Mouse (Mus musculus): ENCODE measurements around the gene Exoc3l. TPM values are rescaled to one million over a fixed set of nuclear protein-coding genes. Genes with fewer than 3 reads are reported as not detected.

Exoc3l gene
- polyA plus RNA-seq, 1 experiment from 2014 or later: 11.5 TPM

DNA sequence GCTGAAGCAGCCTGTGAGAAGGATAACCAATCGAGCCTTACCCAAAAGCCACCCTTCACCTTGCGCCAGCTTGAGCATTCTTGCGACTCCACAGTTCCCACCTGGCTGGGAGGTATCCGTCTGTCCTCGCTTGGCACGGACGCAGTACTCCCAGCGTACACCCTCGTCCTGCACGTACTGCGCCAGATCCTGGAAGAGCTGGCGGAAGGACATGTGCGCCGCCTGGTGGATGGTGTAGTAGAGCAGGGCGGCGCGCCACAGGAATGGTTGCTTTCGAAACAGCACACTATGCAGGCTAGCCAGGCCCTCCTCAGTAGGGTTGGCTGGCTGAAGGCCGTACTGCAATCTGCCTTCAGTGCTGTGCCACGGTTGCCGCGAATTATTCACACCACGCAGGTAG is 12.8 kb downstream of the Exoc3l start:
- Histone ChIP-seq H3K9me3 (no peaks in the 10 kb centered on the region), H3K36me3 (replicated peaks) (peaks cover 40% of the 10 kb centered on the region), H3K27ac (no peak overlapping the region), H3K4me1 (peaks cover 19% of the 10 kb centered on the region), H3K27me3 (ENCODE audit: poor library complexity, severe bottlenecking) (peaks cover 79% of the 10 kb centered on the region), H3K4me3 (no peak overlapping the region; the same call in 1 of the 2 replicates)
- WGBS: 18% methylated on average over 23 of the region's 23 CpGs
- DNase-seq (ENCODE audit: extremely low spot score, low spot score): no peak

DNA sequence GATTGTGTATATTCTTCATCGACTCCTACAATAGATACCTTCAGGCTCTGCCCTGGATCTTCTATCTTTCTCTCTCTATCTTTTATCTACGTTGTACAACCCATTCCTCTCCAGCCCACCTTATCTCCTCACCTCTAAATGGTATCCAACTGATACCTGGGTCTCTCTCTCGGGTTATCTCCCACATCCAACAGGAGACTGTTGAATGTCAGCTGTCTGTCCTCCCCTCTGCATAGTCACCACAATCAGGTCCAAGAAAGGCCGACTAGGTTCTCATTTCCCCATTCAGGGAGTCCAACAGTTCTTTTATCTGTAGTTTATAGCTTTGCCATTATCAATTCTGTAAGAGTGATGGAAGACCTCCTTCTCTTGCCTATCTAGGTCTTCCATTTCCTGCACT is 13.7 kb downstream of the Exoc3l start:
- WGBS: 92% methylated on average over 4 of the region's 4 CpGs
- peaks cover 40% of the 10 kb centered on the region for H3K36me3 ChIP-seq (replicated peaks)

DNA sequence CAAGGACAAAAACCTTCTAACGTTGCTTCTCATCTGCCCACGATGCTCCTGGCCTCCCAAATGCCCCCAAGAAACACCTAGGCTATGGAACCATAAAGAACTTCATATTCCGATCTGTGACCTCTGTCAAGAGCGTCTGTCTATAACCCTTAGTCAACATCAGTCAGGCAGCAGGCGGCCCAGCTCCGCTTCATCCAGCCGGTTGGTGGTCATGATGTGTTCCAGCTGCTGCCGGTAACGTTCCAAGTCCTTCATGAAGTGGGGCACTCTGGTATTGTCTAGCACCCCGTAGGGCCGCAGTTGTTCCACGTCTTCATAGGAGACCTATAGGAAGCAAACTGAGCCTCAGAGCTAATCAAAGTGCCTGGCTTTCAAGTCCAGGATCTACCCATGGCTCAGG is 14.1 kb downstream of the Exoc3l start:
- Histone ChIP-seq H3K27me3 (ENCODE audit: poor library complexity, severe bottlenecking) (peaks cover 92% of the 10 kb centered on the region), H3K4me3 (no peak overlapping the region), H3K27ac (no peak overlapping the region), H3K4me1 (peaks cover 19% of the 10 kb centered on the region), H3K36me3 (replicated peaks) (peaks cover 40% of the 10 kb centered on the region), H3K9me3 (no peaks in the 10 kb centered on the region)
- DNase-seq (ENCODE audit: extremely low spot score, low spot score): no peak
- WGBS: 89% methylated on average over 12 of the region's 12 CpGs

More for the DNA sequence above, 13.7 kb downstream of the Exoc3l start:
- Histone ChIP-seq H3K4me1 (peaks cover 17% of the 10 kb centered on the region), H3K27ac (no peak overlapping the region), H3K9me3 (no peaks in the 10 kb centered on the region), H3K27me3 (ENCODE audit: poor library complexity, severe bottlenecking) (peaks cover 88% of the 10 kb centered on the region), H3K4me3 (no peak overlapping the region)
- no peak for DNase-seq (ENCODE audit: extremely low spot score, low spot score)

DNA sequence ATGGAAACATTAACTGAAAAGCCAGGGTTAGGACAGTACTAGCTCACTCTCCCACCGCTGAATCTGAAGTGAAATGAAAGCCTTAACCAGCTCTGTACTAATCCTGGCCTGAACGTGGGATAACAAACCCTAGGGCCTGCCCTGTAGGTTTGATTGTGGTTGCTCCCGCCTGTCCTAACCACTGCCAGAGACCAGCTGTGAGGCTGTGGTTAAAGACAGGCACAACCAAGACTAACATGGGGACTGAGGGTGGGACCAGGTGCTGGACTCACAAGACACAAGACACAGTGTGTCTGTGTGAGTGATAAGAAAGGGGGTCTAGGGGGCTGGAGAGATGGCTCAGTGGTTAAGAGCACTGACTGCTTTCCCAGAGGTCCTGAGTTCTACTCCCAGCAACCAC is 15.3 kb downstream of the Exoc3l start:
- DNase-seq (ENCODE audit: extremely low spot score, low spot score): no peak
- peaks cover 98% of the 10 kb centered on the region for H3K27me3 ChIP-seq (ENCODE audit: poor library complexity, severe bottlenecking)
- H3K4me1 ChIP-seq: peaks cover 32% of the 10 kb centered on the region
- H3K36me3 ChIP-seq (replicated peaks): peaks cover 38% of the 10 kb centered on the region
- no peak overlapping the region for H3K4me3 ChIP-seq
- H3K9me3 ChIP-seq: no peaks in the 10 kb centered on the region
- H3K27ac ChIP-seq: no peak overlapping the region
- WGBS: 67% methylated on average over 3 of the region's 3 CpGs

DNA sequence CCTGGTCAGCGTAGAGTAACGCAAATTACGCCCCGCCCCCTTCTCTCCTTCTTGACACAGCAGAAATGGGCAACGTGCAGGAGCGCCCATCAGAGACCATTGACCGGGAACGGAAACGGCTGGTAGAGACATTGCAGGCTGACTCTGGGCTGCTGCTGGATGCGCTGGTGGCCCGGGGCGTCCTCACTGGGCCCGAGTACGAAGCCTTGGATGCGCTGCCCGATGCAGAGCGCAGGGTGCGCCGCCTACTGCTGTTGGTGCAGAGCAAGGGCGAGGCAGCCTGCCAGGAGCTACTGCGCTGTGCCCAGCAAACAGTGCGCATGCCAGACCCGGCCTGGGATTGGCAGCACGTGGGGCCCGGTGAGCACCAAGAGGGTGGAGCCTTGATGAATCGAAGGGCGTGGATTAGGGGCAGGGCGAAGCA is 17.0 kb downstream of the Exoc3l start:
- peak overlapping the region; percentile 39 for H3K4me3 ChIP-seq
- 2% methylated on average over 28 of the region's 28 CpGs for WGBS
- no peak for DNase-seq (ENCODE audit: extremely low spot score, low spot score)
- H3K27me3 ChIP-seq (ENCODE audit: poor library complexity, severe bottlenecking): peaks cover 100% of the 10 kb centered on the region
- peaks cover 25% of the 10 kb centered on the region for H3K36me3 ChIP-seq (replicated peaks)
- H3K27ac ChIP-seq: no peak overlapping the region
- H3K4me1 ChIP-seq: peaks cover 36% of the 10 kb centered on the region
- no peaks in the 10 kb centered on the region for H3K9me3 ChIP-seq

DNA sequence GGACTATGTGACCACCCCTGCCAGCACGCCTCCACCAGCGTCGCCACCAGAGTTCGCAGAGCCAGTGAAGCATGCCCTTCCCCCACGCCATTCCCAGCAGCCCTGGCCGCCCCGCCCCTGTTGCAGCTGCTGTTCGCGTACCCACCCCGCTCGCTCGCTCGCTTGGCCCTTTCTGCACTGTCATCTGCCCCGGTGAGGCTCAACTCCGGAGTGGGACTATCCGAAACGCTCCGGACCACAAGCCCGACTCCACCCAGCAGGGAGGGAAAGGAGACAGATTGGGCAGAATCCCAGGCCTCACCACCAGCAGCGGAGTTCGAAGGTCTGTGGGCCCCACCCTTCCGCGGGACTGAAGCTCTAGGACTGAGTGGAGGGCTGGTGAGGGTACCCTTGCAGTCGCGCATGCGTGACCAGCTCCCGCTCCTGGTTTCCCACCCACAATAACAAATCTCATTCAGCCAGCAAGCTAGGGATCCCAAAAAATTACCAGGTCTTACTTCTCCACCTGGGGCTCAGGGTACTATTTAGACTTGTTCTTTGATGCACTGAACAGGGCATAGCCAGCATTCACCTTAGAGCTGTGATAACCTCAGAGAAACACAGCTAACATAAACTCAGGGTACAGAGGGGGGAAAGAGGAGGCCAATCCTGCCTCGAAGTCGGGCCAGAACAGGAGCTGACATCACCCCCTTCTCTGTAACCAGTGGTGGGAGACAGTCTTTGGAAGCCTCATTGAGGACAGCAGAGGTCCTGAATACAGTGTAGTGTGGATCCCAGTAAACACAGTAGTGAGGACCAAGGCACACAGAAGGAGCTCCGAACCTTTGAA is 19.4 kb downstream of the Exoc3l start:
- 4% methylated on average over 30 of the region's 30 CpGs for WGBS
- H3K4me3 ChIP-seq: peak overlapping the region; percentile 55
- peaks cover 100% of the 10 kb centered on the region for H3K27me3 ChIP-seq (ENCODE audit: poor library complexity, severe bottlenecking)
- peak overlapping the region; percentile 44; the same call in 1 of the 2 replicates for H3K27ac ChIP-seq
- H3K4me1 ChIP-seq: peaks cover 34% of the 10 kb centered on the region
- peak; percentile 54 for DNase-seq (ENCODE audit: extremely low spot score, low spot score)
- peaks cover 2% of the 10 kb centered on the region for H3K36me3 ChIP-seq (replicated peaks)
- no peaks in the 10 kb centered on the region for H3K9me3 ChIP-seq

DNA sequence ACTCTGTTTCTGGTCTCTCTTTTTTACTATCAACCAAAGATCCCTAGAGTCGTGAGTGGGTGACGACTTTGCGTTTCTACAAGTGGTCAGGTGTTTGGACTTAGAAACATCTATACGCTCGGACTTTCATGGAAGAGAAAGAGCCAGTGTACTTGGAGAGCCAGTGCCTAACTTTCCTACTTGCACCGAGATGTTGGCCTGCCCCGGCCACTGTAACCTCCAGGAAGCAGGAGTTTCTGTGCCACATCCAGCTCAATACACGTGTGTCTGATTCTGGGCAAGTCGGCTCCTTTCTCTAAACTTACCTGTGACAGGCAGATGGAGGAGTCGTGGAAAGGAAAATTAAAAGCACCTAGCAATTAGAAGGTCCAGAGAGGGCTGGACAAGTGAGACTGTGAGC is 20.1 kb downstream of the Exoc3l start, which contains the start of gene Nol3:
Gene Nol3 (plus strand): TSS at position 301 of the 400 bp plus-strand sequence.
- Histone ChIP-seq H3K36me3 (replicated peaks) (no peaks in the 10 kb centered on the region; the same call in 1 of the 2 replicates), H3K27ac (peak within 1 kb of the TSS; percentile 44; the same call in 1 of the 2 replicates), H3K4me3 (peak within 1 kb of the TSS; percentile 55), H3K27me3 (ENCODE audit: poor library complexity, severe bottlenecking) (peaks cover 100% of the 10 kb centered on the region), H3K4me1 (peaks cover 39% of the 10 kb centered on the region), H3K9me3 (no peaks in the 10 kb centered on the region)
- WGBS: 4% methylated on average over 10 of the region's 10 CpGs
- DNase-seq (ENCODE audit: extremely low spot score, low spot score): no peak

DNA sequence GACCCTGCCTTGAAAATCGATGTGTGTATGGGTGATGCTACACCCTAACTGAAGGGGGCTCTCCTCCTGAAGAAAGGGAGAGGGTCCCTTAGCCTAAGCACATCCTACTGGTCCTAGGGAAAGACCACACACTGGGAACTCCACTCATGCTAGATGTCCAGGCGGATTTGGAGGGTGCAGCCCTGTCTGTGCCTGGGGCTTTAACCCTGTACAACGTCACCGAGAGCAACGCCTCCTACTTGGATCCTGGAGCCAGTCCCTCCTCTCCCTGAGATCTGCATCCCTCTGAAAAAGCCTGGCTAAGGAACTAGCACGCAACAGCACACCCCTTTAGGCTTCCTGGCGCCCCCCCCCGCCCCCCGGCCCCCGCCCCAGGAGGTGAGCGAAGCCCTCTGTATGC is 20.5 kb downstream of the Exoc3l start:
- 6% methylated on average over 11 of the region's 11 CpGs for WGBS
- Histone ChIP-seq H3K4me3 (no peak overlapping the region), H3K27ac (no peak overlapping the region), H3K36me3 (replicated peaks) (no peaks in the 10 kb centered on the region; the same call in 1 of the 2 replicates), H3K9me3 (no peaks in the 10 kb centered on the region), H3K4me1 (peaks cover 44% of the 10 kb centered on the region), H3K27me3 (ENCODE audit: poor library complexity, severe bottlenecking) (peaks cover 100% of the 10 kb centered on the region)
- no peak for DNase-seq (ENCODE audit: extremely low spot score, low spot score)

DNA sequence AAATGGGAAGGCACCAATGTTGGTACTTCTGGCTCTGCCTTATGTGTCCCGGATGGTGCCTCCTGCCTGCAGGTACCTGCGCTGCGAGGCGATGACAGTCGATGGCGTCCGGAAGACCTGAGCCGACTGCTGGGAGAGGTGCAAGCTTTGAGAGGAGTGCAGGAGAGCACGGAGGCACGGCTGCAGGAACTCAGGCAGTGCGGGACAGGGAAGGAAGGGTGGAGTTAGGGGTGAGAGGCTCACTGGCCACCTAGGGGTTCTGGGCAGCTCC is 25.1 kb downstream of the Exoc3l start:
- Histone ChIP-seq H3K27ac (no peak overlapping the region), H3K4me1 (peaks cover 49% of the 10 kb centered on the region), H3K27me3 (ENCODE audit: poor library complexity, severe bottlenecking) (peaks cover 100% of the 10 kb centered on the region), H3K4me3 (peak overlapping the region; percentile 27; the same call in 1 of the 2 replicates), H3K36me3 (replicated peaks) (no peaks in the 10 kb centered on the region), H3K9me3 (peaks cover 5% of the 10 kb centered on the region)
- under 1% methylated on average over 11 of the region's 11 CpGs for WGBS
- DNase-seq (ENCODE audit: extremely low spot score, low spot score): no peak

DNA sequence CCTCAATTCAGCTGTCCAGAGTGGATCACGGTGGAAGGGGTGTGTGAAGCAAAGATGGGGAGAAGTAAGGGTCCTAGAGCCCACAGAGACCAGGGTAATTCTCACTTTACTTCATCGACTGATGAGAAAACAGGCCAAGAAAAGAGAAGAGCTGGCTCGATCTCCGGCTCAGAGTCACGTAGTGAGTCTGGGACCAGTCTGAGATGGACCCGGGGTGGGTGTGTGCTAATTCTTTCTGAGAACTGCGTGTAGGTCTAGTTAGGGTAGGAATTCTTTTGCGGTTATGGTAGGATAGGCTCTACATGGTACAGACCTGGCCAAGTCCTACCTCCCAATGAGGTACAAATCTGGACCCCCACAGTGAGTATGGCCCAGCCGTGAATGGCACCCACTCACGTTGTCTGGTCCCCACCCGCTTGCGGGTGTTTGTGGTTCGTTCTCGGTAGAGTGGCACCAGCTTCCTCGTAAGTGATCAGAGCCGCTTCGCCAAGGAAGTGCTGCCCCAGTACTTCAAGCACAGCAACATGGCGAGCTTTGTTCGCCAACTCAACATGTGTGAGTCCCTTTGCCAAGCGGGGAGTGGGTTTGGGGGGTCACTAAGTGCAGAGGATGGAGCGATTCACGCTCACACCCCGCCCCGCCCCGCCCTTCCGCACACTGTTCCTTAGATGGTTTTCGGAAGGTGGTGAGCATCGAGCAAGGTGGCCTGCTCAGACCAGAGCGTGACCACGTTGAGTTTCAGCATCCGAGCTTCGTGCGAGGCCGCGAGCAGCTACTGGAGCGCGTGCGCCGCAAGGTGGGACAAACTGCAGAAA is 25.6 kb downstream of the Exoc3l start:
- WGBS: 2% methylated on average over 39 of the region's 39 CpGs
- Histone ChIP-seq H3K4me1 (peaks cover 44% of the 10 kb centered on the region), H3K36me3 (replicated peaks) (no peaks in the 10 kb centered on the region)

DNA sequence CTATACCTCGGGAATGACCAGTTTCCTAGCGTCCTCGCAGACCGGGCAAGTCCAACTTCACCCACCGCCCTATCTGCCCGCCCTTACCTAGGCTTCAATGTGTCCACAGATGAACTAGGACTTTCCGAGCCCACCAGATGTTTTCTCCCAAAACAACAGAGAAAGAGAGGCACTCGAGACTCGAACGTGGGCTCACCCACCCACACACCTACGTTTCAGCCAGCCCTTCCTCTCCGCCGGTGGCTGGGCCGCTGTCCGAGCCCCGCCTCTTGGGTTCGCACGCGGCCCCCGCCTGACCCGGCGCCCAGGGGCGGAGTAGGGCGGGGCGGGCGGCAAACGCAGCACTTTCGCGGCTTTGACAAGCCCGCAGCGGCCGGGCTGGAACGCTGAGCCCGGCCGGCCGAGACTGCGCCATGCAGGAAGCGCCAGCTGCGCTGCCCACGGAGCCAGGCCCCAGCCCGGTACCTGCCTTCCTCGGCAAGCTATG is 26.4 kb downstream of the Exoc3l start, which contains the start of gene Hsf4:
Gene Hsf4 (plus strand): TSS at position 341 of the 487 bp plus-strand sequence.
- WGBS: under 1% methylated on average over 42 of the region's 42 CpGs
- peaks cover 51% of the 10 kb centered on the region for H3K4me1 ChIP-seq

More for the DNA sequence above, 25.6 kb downstream of the Exoc3l start:
- no peak overlapping the region for H3K27ac ChIP-seq
- peaks cover 100% of the 10 kb centered on the region for H3K27me3 ChIP-seq (ENCODE audit: poor library complexity, severe bottlenecking)
- H3K4me3 ChIP-seq: peak overlapping the region; percentile 57
- H3K9me3 ChIP-seq: peaks cover 5% of the 10 kb centered on the region
- no peak for DNase-seq (ENCODE audit: extremely low spot score, low spot score)

DNA sequence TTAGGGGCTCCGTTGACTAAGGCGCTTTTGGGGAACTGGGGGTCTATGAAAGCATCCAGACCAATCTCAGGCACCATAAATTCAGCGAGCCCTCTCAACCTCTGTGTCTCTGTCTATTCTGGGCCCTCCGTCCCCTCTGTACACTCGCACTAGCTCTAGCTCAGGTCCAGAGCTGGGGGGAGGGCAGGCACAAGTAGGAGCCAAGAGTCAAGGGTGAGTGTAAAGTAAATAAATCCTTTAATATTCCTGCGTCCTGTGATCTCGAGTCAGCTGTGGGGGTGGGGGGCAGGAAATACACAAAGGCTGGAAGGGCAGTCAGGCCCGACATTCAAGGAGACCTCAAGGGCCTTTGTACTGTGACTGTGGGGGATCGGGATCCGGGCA is 26.8 kb downstream of the Exoc3l start:
- no peak for DNase-seq (ENCODE audit: extremely low spot score, low spot score)
- Histone ChIP-seq H3K27me3 (ENCODE audit: poor library complexity, severe bottlenecking) (peaks cover 100% of the 10 kb centered on the region), H3K4me3 (peak overlapping the region; percentile 57), H3K4me1 (peaks cover 55% of the 10 kb centered on the region), H3K36me3 (replicated peaks) (no peaks in the 10 kb centered on the region), H3K9me3 (peaks cover 5% of the 10 kb centered on the region), H3K27ac (no peak overlapping the region)
- WGBS: under 1% methylated on average over 10 of the region's 10 CpGs

More for the DNA sequence above, 26.4 kb downstream of the Exoc3l start, which contains the start of gene Hsf4:
- Histone ChIP-seq H3K4me3 (peak within 1 kb of the TSS; percentile 57), H3K27me3 (ENCODE audit: poor library complexity, severe bottlenecking) (peaks cover 100% of the 10 kb centered on the region), H3K9me3 (peaks cover 5% of the 10 kb centered on the region), H3K36me3 (replicated peaks) (no peaks in the 10 kb centered on the region), H3K27ac (no peak within 1 kb of the TSS)
- no peak for DNase-seq (ENCODE audit: extremely low spot score, low spot score)
